Mouse (Mus musculus) heart, postnatal 10 days (tissue): ENCODE measurements at regions not wholly inside any gene's neighbourhood (a gene's known extent, or its start where the extent isn't known, plus 50 kb on each side); places are given as distances from the start of the nearest gene placed in this dataset.

Experiments
- DNase-seq, 2 experiments: peaks; one replicate each; pipeline ENCODE4 v3.0.0; 2021
- intact Hi-C: fragments of 180-260 bp; cut with DNase I; formaldehyde crosslinking; loops from one replicate; pipeline ENCODE4 v1.15.1; 2025

GRCm38 (mm10) chr2:103891240-103891767 is 66.5 kb upstream of the Lmo2 start:
- intact Hi-C loops: no loop called here
- DNase-seq: no peak

DNA sequence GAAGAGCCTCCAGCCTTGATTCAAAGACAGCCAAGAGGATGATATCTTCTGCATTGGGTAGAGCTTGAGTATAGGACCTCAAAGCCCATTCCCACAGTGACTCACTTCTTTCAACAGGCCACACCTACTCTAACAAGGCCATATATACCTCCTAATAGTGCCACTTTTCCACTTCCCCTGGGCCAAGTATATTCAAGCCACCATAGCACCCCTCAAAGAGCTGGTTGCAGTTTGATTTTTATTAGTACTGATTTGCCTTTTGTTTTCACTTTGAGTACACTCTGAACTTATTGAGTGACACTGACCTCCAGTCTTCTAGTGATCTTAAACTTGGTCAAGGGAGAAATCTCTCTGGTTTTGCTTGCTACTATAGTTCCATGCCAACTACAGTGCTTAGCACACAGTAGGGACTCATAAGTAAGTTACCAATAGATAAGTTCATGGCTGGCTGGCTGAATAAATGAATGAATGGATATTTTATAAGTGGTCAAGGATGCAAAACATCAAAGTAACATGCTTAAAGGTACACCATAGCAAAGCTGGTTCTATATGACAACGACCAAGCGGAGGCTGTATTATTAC is 64.5 kb upstream of the Lmo2 start:
- intact Hi-C loops: no loop called here
- DNase-seq: no peak

GRCm38 (mm10) chr2:103893805-103894204 is 64.0 kb upstream of the Lmo2 start:
- DNase-seq: no peak
- intact Hi-C loops: no loop called here

- DNase-seq: no peak
These were observed 62.7 kb upstream of the Lmo2 start for GRCm38 (mm10) chr2:103894981-103895676.

GRCm38 (mm10) chr2:103896160-103896559 is 61.6 kb upstream of the Lmo2 start:
- peak; percentile 68 to 75 for DNase-seq
- intact Hi-C loops: no loop called here

More at GRCm38 (mm10) chr2:103894981-103895676, 62.7 kb upstream of the Lmo2 start:
- intact Hi-C loops: loop anchor here (1.0 kb wide), 1 partner anchor 75 kb away; no protein-coding TSS in a partner anchor

DNA sequence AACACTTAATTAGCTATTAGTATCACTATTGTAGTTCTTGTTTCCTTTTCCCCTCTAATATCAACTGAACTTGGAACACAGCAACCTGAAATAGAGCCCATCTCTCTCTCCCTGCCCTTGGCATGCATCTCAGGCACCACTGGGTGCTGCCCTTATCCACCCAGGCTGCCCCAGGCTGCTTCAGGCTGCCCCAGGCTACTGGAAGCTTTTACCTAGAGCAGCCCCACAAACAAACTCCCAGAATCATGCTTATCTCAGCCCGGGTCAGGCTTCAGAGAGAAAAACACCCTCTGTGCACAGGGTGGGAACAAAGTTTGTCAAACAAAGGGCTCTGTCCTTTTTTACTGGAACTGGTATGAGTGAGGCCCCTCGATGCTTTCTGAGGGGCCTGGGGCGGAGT is 61.0 kb upstream of the Lmo2 start:
- DNase-seq: no peak
- intact Hi-C loops: no loop called here

GRCm38 (mm10) chr2:103899713-103900112 is 58.1 kb upstream of the Lmo2 start:
- DNase-seq: peak; percentile 75 to 81
- intact Hi-C loops: no loop called here

DNA sequence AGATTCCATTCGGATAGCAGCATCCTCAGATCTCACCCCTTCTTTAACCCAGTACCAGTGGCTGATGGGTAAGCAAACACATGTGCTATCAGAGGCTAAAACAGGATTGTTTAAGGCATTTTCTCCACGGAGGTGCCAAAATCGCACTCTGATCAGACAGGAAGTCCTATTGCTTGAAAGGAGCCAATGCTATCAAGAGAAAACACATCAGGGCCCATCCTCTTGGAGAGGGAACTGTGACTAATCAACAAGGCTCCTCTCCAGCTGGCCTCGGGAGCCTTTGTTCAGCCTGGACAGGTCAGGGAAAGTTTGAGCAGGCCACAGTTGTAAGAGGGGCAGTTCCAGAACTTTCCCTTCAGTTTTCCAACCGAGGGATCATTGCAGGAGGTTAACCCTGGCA is 57.4 kb upstream of the Lmo2 start:
- DNase-seq: peak; percentile 74 to 77
- intact Hi-C loops: no loop called here

DNA sequence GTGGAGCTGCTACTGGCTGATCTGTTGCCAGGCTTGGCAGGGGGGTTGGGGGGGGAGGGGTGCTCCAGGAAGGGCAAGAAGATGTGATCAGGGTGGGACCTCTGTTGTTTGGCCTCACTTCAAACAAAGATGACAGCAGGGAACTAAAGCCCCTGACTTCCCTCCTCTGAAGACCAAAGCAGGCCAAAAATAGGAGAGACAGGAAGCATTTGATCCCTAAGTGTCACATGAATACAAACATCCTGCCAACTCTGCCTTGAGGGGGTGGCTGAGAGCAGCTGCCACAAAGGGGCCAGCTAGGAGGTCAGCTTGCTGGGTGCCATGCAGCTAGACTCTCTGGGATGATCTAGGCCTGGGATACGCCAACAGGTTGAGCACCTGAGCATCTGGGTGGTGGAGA is 56.3 kb upstream of the Lmo2 start:
- intact Hi-C loops: no loop called here
- DNase-seq: peak; percentile 38 to 48

DNA sequence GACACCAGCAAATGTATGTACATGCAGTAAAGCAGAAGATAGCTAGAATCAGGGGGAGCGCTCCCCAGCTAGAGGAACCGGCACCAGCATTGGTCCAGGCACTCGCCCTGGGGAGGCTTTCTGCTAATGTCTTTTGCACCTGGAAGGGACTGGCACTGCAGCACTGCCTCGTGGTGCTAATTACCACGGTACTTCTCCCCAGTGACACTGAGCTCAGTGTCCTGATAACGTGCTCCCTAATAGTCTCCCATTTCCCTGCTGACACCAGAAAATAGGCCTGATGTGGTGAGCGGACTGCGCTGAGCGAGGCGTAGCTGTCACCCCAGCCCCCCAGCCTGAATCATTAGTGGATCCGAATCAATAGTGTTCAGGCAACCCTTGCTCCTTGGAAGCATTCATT is 55.0 kb upstream of the Lmo2 start:
- intact Hi-C loops: loop anchor here (2.0 kb wide), 1 partner anchor 68 kb away; no protein-coding TSS in a partner anchor
- no peak for DNase-seq

GRCm38 (mm10) chr2:103905681-103906080 is 52.1 kb upstream of the Lmo2 start:
- no peak for DNase-seq
- intact Hi-C loops: no loop called here

DNA sequence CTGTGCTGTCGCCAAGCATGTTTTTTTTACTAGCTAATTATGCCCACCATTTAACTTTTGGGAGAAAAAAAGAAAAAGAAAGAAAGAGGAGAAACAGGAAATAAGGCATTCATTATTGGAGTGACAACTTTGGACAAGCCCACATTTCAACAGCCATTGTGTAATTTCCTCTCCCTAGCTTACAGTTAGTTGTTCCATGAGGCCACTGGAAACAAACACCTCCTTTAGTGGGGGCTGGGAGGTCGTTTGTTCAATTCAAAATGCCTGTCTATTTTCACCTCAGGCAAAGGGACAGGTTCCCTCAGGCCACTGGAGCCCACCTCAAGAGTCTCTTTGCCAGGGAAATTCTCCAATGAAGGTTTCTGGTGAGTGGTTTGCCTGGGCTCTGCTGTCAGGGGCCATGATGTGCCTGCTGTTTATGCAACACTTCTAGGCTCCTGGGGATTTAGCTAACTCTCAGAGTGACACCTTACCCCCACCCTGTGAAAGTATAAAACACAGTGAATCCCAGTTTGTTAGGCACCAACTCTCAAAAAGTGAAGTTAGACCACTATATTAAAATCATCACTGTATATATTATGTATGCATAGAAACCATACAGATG is 51.1 kb upstream of the Lmo2 start:
- intact Hi-C loops: no loop called here
- DNase-seq: no peak
